Mouse (Mus musculus) midbrain, embryonic 11.5 days (tissue): ENCODE results near the gene Cxcl16. TPM values are rescaled to one million over a fixed set of nuclear protein-coding genes. Genes with fewer than 3 reads are reported as not detected.

Experiments
- ATAC-seq: fragments of 200-750 bp; cut with Nextera tagmentation; 2 replicates; pipeline ENCODE4 v1.8.0; 2017; ENCODE audit warnings: moderate TSS enrichment, moderate library complexity; ENCODE audit not compliant: low FRiP score
- DNase-seq: peaks from one replicate; pipeline ENCODE4 v3.0.0; 2015; ENCODE audit warnings: low spot score; ENCODE audit errors: missing footprints
- H3K27ac ChIP-seq: fragments of 300-500 bp; sonication (generic); 2 replicates; pipeline ENCODE4 v1.5.1; 2014; ENCODE audit warnings: low read depth, low read length
- H3K27me3 ChIP-seq: fragments of 300-500 bp; sonication (generic); 2 replicates; pipeline ENCODE4 v1.6.1; 2014; ENCODE audit warnings: mild to moderate bottlenecking, low read length, moderate library complexity, mixed read lengths; ENCODE audit not compliant: control insufficient read depth, insufficient read depth
- H3K36me3 ChIP-seq: fragments of 300-500 bp; sonication (generic); 2 replicates; pipeline ENCODE4 v1.6.1; 2014; ENCODE audit warnings: mild to moderate bottlenecking, low read length, moderate library complexity, mixed read lengths; ENCODE audit not compliant: control insufficient read depth, insufficient read depth
- H3K4me1 ChIP-seq: fragments of 300-500 bp; sonication (generic); 2 replicates; pipeline ENCODE4 v1.6.1; 2014; ENCODE audit warnings: low read length; ENCODE audit not compliant: control insufficient read depth, insufficient read depth
- H3K4me2 ChIP-seq: fragments of 300-500 bp; sonication (generic); 2 replicates; pipeline ENCODE4 v1.6.1; 2014; ENCODE audit warnings: mild to moderate bottlenecking, moderate library complexity
- H3K4me3 ChIP-seq: fragments of 300-500 bp; sonication (generic); 2 replicates; pipeline ENCODE4 v1.5.1; 2014; ENCODE audit warnings: low read depth, low read length
- H3K9ac ChIP-seq: fragments of 300-500 bp; sonication (generic); 2 replicates; pipeline ENCODE4 v1.6.1; 2014; ENCODE audit warnings: low read length
- H3K9me3 ChIP-seq: fragments of 300-500 bp; sonication (generic); 2 replicates; pipeline ENCODE4 v1.6.1; 2016; ENCODE audit warnings: low read length; ENCODE audit not compliant: control insufficient read depth
- WGBS: fragments of 180-500 bp; shearing (Covaris S2); extraction: QIAGEN DNeasy Blood & Tissue Kit; methylation state at CpG from one replicate; pipeline ENCODE4 v1.1.7; 2014; 5-methylcytosine and 5-hydroxymethylcytosine counted together
- polyA plus RNA-seq: library from polyadenylated mRNA; unstranded; fragments of >200 nt; fragmentation: Nextera tagmentation; extraction: Ambion mirVana; gene quantifications from 2 replicates; pipeline ENCODE4 v1.2.1, GENCODE M21; 2014

The Cxcl16 gene
- polyA plus RNA-seq, 1 experiment from 2014 or later: 0.82 TPM

DNA sequence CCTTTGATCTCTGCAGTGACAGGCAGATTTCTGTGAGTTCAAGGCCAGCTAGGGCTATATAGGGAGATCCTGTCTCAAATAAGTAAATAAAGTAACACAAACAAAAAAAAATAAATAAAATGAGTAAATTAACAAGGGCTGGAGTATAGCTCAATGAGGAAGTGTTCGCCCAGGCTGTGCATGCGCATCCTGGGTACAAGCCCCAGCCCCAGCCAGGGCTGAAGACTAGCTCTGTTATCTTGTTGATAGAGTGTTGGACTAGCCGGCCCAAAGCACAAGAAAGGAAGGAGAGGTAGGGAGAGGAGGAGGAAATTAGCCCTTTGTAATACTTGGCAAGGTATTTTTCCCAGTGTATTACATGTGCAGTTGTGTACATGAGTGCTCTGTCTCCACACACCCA lies 15.8 kb downstream of the Cxcl16 start:
- Histone ChIP-seq H3K4me3 (no peak overlapping the region), H3K36me3 (peaks cover 5% of the 10 kb centered on the region; the same call in 1 of the 2 replicates), H3K4me2 (no peak overlapping the region), H3K27me3 (no peaks in the 10 kb centered on the region), H3K4me1 (no peaks in the 10 kb centered on the region), H3K9ac (no peak overlapping the region), H3K27ac (no peak overlapping the region), H3K9me3 (no peaks in the 10 kb centered on the region)
- 89% methylated on average over 3 of the region's 3 CpGs for WGBS
- ATAC-seq (no peak), DNase-seq (no peak)

DNA sequence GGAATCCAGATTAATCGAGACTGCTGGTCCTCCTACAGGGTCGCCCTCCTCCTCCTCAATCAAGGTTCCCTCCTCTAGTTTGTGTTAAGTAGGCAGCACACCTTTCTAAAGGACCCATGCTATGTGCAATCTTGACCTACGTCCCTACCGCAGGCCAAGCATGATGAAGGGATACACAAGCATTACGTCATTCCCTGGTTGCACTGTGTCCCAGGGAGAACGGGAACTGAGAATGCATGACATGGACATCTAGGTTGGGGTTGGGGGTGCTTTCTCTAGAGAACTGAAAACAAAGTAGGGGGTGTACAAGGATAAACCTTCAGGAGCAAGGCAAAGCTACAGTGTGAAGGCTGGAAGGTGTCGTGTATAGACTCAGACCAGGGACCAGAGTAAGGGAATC lies 17.9 kb downstream of the Cxcl16 start:
- no peak for DNase-seq
- Histone ChIP-seq H3K27me3 (no peaks in the 10 kb centered on the region), H3K4me1 (no peaks in the 10 kb centered on the region), H3K4me2 (no peak overlapping the region), H3K27ac (no peak overlapping the region), H3K4me3 (no peak overlapping the region), H3K36me3 (peaks cover 13% of the 10 kb centered on the region), H3K9ac (no peak overlapping the region), H3K9me3 (no peaks in the 10 kb centered on the region)
- 94% methylated on average over 7 of the region's 7 CpGs for WGBS
- ATAC-seq: no peak

DNA sequence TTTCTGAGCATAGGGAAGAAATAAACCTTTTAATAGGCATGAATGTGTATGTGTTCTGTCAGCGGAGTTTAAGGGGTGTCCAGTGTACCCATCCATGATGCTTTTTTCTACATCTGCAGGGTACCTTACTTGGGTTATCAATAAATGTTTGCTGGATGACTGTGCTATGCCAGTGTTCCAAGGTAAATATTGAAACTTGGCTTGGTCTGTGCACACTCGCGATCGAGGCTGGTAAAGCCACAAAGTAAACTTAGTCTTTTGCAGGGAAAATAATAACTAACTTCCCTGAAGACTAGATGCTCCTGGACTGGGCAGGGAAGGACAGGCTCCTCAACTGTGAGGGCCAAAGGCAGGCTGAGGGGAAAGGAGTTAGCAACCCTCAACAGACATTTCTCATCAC lies 19.1 kb downstream of the Cxcl16 start:
- no peaks in the 10 kb centered on the region for H3K4me1 ChIP-seq
- no peak for ATAC-seq
- no peaks in the 10 kb centered on the region for H3K27me3 ChIP-seq
- no peak for DNase-seq
- WGBS: 88% methylated on average over 4 of the region's 4 CpGs
- H3K27ac ChIP-seq: no peak overlapping the region
- H3K4me2 ChIP-seq: no peak overlapping the region
- no peak overlapping the region for H3K9ac ChIP-seq
- H3K36me3 ChIP-seq: peaks cover 15% of the 10 kb centered on the region
- no peak overlapping the region for H3K4me3 ChIP-seq
- H3K9me3 ChIP-seq: no peaks in the 10 kb centered on the region

DNA sequence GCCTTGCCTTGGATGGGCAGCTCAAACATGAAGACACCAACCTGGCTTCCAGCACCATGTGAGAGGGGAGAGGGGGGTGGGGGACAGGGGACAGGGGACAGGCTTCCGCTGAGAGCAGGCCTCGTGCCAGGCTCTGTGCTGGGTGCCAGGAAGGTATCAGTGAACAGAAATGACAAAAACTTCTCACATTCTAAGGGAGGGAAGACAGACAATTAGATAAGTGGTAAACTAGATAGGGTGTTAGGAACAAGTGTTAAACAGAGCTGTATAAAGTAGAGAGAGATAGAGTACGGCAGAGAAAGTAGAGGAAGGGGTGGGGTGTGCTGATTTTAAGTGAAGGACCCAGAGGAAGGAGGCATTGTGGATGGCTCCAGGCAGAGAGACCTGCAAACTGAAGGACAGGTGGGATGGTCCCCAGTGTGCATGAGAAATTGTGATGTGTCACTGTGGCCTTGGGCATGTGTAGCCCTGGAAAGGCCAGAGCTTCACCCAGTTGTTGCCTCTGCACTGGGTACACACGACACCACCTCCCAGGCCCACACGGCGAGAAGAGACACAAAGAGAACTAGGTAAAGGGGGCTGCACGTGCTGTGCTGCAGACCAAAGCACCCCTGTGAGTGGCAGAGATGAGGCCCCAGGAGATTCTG lies 20.9 kb downstream of the Cxcl16 start:
- H3K27ac ChIP-seq: no peak overlapping the region
- no peak overlapping the region for H3K9ac ChIP-seq
- no peak overlapping the region for H3K4me3 ChIP-seq
- peaks cover under 1% of the 10 kb centered on the region for H3K4me1 ChIP-seq
- 94% methylated on average over 7 of the region's 7 CpGs for WGBS
- no peak overlapping the region for H3K4me2 ChIP-seq
- H3K27me3 ChIP-seq: no peaks in the 10 kb centered on the region
- H3K36me3 ChIP-seq: peaks cover 15% of the 10 kb centered on the region
- no peak for ATAC-seq
- DNase-seq: no peak
- H3K9me3 ChIP-seq: no peaks in the 10 kb centered on the region

DNA sequence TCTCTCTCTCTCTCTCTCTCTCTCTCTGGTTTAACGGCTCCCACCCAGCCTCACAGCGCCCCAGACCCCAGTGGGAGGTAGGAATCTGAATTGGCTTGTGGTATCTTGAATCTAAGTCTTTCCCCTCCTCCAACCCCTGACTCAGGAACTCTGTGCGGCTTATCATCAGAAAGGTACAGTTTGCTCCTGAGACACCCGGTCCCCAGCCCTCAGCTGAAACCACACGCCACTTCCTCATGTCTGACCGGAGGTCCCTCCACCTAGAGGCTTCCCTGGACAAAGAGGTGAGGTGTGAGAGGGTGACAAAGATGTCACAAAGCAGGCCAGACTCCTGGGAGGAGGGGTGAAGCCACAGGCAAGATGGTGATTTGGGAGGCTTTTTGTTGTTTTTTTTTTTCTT lies 22.4 kb downstream of the Cxcl16 start:
- no peak overlapping the region for H3K4me3 ChIP-seq
- DNase-seq: no peak
- 92% methylated on average over 6 of the region's 6 CpGs for WGBS
- no peak for ATAC-seq
- no peak overlapping the region for H3K27ac ChIP-seq
- H3K36me3 ChIP-seq: peaks cover 15% of the 10 kb centered on the region
- no peak overlapping the region for H3K9ac ChIP-seq
- no peaks in the 10 kb centered on the region for H3K27me3 ChIP-seq
- peaks cover 10% of the 10 kb centered on the region for H3K4me1 ChIP-seq
- H3K9me3 ChIP-seq: no peaks in the 10 kb centered on the region
- H3K4me2 ChIP-seq: no peak overlapping the region

DNA sequence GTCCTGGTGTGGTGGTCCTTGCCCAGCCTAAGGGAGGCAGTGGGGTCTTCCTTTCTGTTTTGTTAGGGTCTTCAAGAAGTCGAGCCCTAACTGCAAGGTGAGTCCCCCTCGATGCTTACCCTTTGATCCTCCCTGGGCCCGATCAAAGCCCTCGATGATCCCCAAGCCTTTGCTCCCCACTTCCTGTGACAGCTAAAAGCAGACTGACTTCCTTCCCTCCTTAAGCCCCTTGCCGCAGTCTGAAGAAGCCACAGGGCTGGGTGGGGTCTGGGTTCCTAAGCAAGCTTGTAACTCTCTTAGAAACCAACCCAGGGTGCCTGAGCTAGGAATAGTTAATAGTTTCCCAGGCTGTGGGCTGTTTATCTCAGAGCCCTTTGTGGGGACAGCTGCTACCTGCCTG lies 24.3 kb downstream of the Cxcl16 start:
- DNase-seq (no peak), ATAC-seq (no peak)
- Histone ChIP-seq H3K9ac (0 out of 2 replicates have a peak overlapping the region, but pooled peaks have one; percentile 4), H3K4me1 (peaks cover 16% of the 10 kb centered on the region), H3K4me3 (no peak overlapping the region), H3K27me3 (no peaks in the 10 kb centered on the region), H3K27ac (no peak overlapping the region), H3K36me3 (peaks cover 15% of the 10 kb centered on the region), H3K9me3 (no peaks in the 10 kb centered on the region), H3K4me2 (no peak overlapping the region)
- WGBS: 78% methylated on average over 5 of the region's 5 CpGs

DNA sequence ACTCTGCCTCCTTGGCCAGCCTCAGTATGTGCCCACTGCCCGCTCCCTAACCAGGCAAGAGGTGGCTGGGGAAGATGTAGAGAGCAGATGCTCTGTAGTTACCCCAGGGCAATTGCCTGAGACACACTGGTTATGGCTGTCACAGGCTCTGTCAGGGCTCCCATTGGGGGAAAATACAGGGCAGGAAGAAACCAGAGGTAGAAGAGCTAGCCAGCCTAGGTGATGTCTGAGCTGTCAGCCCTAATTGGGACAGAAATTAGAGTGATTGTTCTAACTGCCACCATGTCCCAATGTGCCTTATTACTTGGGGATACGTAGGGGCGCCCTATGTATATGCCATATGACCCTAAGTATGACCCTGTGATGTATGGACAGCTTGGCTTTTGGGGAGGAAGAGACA lies 25.8 kb downstream of the Cxcl16 start:
- ATAC-seq: no peak
- 89% methylated on average over 3 of the region's 3 CpGs for WGBS
- Histone ChIP-seq H3K4me2 (peak overlapping the region; percentile 70), H3K27me3 (no peaks in the 10 kb centered on the region), H3K36me3 (peaks cover 10% of the 10 kb centered on the region), H3K4me3 (no peak overlapping the region), H3K9me3 (no peaks in the 10 kb centered on the region), H3K27ac (no peak overlapping the region), H3K9ac (no peak overlapping the region), H3K4me1 (peaks cover 16% of the 10 kb centered on the region)
- no peak for DNase-seq

DNA sequence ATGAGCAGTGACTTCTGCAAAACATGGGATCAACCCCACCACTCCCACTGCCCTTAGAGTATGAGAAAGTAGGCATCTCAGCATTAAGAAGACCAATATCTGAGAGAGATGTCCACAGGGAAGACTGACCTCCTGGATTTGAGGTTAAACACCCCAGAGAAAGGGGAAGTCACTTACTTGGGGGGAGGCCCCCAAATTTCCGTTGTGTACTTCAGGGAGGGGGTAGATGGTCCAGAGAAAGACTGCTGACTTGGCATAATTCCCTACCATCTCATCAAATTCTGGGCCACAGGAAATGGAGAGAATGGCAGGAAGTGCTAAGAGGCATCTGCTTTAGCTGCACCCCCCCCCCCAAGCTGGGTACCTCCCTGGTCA lies 26.2 kb downstream of the Cxcl16 start:
- Histone ChIP-seq H3K9ac (peak overlapping the region; percentile 81; the same call in 1 of the 2 replicates), H3K27me3 (no peaks in the 10 kb centered on the region), H3K4me2 (peak overlapping the region; percentile 70), H3K36me3 (peaks cover 9% of the 10 kb centered on the region), H3K9me3 (no peaks in the 10 kb centered on the region), H3K4me1 (peaks cover 16% of the 10 kb centered on the region), H3K27ac (no peak overlapping the region), H3K4me3 (peak overlapping the region; percentile 73)
- WGBS: 79% methylated on average over 1 of the region's 1 CpGs
- ATAC-seq (no peak), DNase-seq (no peak)

DNA sequence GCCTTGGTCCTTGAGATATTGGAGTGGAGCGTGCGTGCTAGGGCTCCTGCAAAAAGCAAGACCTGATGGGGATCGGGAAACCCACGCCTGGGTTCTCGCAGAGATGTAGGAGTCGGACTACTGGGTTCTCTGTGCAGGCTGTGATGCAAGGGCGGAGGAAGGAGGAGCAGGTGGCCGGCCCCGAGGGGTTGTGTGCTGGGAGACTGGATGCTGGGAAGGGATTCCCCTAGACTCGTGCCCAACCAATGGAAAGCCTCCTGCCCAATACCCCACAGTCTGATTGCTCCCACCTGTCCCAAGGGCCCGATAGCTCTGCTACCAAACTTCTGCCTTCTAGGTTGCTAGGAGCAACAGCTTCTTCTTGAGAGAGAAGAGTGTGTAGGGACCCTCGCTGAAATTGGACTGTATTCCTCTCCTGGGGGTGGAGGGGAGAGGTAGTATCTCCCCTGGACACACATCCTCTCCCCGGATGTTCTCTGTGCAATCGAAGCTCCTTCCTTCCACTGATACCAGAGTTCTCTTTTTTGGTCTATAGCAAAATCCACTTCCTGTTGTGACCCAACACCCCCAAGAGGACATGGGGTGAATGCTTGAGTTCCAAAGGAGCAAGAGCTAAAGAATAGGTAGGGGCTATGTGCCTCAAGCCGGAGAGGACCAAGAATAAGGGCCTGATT lies 26.8 kb downstream of the Cxcl16 start:
- H3K4me1 ChIP-seq: peaks cover 16% of the 10 kb centered on the region
- H3K36me3 ChIP-seq: peaks cover 9% of the 10 kb centered on the region
- no peaks in the 10 kb centered on the region for H3K27me3 ChIP-seq
- peak overlapping the region; percentile 73 for H3K4me3 ChIP-seq
- peak overlapping the region; percentile 70 for H3K4me2 ChIP-seq
- H3K27ac ChIP-seq: peak overlapping the region; percentile 71
- peak overlapping the region; percentile 81 for H3K9ac ChIP-seq
- no peaks in the 10 kb centered on the region for H3K9me3 ChIP-seq
- WGBS: 8% methylated on average over 15 of the region's 15 CpGs
- ATAC-seq: peak; percentile 37; the same call in 1 of the 2 replicates
- DNase-seq: no peak
